ENCODE assay signal across 12 mouse cellular contexts in the genomic region with DNA sequence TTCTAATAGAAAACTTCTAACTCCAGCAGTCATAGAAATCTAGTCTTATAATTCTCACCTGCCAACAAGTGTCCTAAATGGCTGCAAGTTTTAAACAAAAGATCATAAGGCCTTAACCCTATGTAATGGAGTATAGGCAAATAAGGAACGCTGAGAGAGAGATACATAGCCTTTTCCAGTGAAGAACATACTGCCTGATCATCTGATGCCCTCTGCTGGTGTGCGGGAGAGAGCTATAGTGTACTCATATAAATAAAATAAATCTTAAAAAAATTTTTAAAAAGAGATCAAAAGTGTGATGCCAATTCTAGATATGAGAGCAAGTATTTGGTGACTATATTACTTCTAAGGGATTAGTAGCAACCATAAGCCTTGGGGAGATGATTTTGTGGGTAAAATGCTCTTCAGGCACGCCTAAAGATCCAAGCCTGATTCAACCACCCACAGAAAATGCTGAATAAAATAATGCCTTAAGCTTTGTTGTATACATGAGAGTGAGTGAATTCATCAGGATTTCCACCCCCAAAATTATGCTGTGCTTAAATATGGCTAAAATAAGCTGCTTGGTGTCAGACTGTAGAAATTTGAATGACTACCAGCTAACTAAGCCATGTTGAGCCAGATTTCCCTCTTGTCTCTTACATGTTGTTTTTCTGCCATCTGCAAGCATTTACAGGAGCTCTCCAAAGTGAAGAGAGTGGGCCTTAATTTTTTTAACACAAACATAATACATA.
DNase-seq lines count a peak whose midpoint lies in the region; ATAC-seq and TF ChIP-seq lines count a peak whose summit lies in the region.
"Had no signal": no experiment of that assay in that cellular context is flagged by ENCODE, and none has a peak within 500 bp of the region (broad histone marks: within the 10 kb centered on the region; RNA-seq: fewer than 3 reads in every experiment).

No protein-coding gene starts in this region.

- 62% methylated on average over 3 of the region's 3 CpGs for WGBS in kidney, postnatal 0 days
- WGBS in forebrain, embryonic 14.5 days: 62% methylated on average over 3 of the region's 3 CpGs
- WGBS in midbrain, embryonic 10.5 days: 63% methylated on average over 3 of the region's 3 CpGs
- WGBS in kidney, embryonic 15.5 days: 51% methylated on average over 3 of the region's 3 CpGs

- ATAC-seq in kidney, postnatal 0 days (replicated peaks; ENCODE audit: low FRiP score, low read depth): no peak
- ATAC-seq in forebrain, embryonic 14.5 days: peak; percentile 43; the same call in 1 of the 2 replicates
- ATAC-seq in CD4-positive, CD25-positive, alpha-beta regulatory T cell, adult 4 months: no peak
- no peak for ATAC-seq in kidney, embryonic 15.5 days (replicated peaks; ENCODE audit: low FRiP score)

- H3K9ac ChIP-seq in kidney, postnatal 0 days (ENCODE audit: low read depth, low read length): no peak overlapping the region
- no peak overlapping the region for H3K9ac ChIP-seq in forebrain, embryonic 14.5 days (ENCODE audit: low read length)
- no peak overlapping the region for H3K9ac ChIP-seq in kidney, embryonic 15.5 days
- H3K9ac ChIP-seq: limb, embryonic 15.5 days had no signal

- H3K27ac ChIP-seq in kidney, postnatal 0 days: no peak overlapping the region
- H3K27ac ChIP-seq in forebrain, embryonic 14.5 days (ENCODE audit: low read depth, low read length): no peak overlapping the region
- no peak overlapping the region for H3K27ac ChIP-seq in midbrain, embryonic 10.5 days (replicated peaks)
- H3K27ac ChIP-seq in kidney, embryonic 15.5 days: no peak overlapping the region
- H3K27ac ChIP-seq: limb, embryonic 15.5 days; macrophage had no signal

- H3K4me1 ChIP-seq in kidney, postnatal 0 days (replicated peaks; ENCODE audit: insufficient read depth, low read length): no peaks in the 10 kb centered on the region
- peaks cover 5% of the 10 kb centered on the region; the same call in 1 of the 2 replicates for H3K4me1 ChIP-seq in forebrain, embryonic 14.5 days (ENCODE audit: control insufficient read depth, insufficient read depth, low read length)
- H3K4me1 ChIP-seq in midbrain, embryonic 10.5 days: 0 out of 2 replicates have a peak, but pooled peaks cover 3% of the 10 kb centered on the region
- H3K4me1 ChIP-seq in kidney, embryonic 15.5 days: no peaks in the 10 kb centered on the region
- H3K4me1 ChIP-seq: limb, embryonic 15.5 days had no signal

- H3K4me2 ChIP-seq in kidney, postnatal 0 days (ENCODE audit: low read length): no peak overlapping the region
- no peak overlapping the region for H3K4me2 ChIP-seq in forebrain, embryonic 14.5 days (ENCODE audit: low read length)
- no peak overlapping the region for H3K4me2 ChIP-seq in kidney, embryonic 15.5 days
- H3K4me2 ChIP-seq: limb, embryonic 15.5 days had no signal

- TF ChIP-seq CTCF in kidney, postnatal 0 days (IDR thresholded peaks at IDR 0.05; ENCODE audit: low read depth): peak; percentile 53

- no peaks in the 10 kb centered on the region for H3K36me3 ChIP-seq in kidney, postnatal 0 days (ENCODE audit: insufficient read depth, low read length)
- H3K36me3 ChIP-seq in forebrain, embryonic 14.5 days (ENCODE audit: control insufficient read depth, insufficient read depth, low read length): no peaks in the 10 kb centered on the region
- H3K36me3 ChIP-seq in midbrain, embryonic 10.5 days: no peaks in the 10 kb centered on the region
- H3K36me3 ChIP-seq in kidney, embryonic 15.5 days: no peaks in the 10 kb centered on the region
- H3K36me3 ChIP-seq: limb, embryonic 15.5 days had no signal

- no peaks in the 10 kb centered on the region for H3K27me3 ChIP-seq in kidney, postnatal 0 days (ENCODE audit: insufficient read depth, low read length)
- no peaks in the 10 kb centered on the region for H3K27me3 ChIP-seq in forebrain, embryonic 14.5 days (replicated peaks; ENCODE audit: control insufficient read depth, insufficient read depth, low read length)
- no peaks in the 10 kb centered on the region for H3K27me3 ChIP-seq in midbrain, embryonic 10.5 days (ENCODE audit: low read depth, poor library complexity, severe bottlenecking)
- H3K27me3 ChIP-seq in kidney, embryonic 15.5 days: no peaks in the 10 kb centered on the region; the same call in 1 of the 2 replicates
- H3K27me3 ChIP-seq: limb, embryonic 15.5 days had no signal

- DNase-seq in kidney, postnatal 0 days (ENCODE audit: low spot score): peak; percentile 56
- DNase-seq in kidney, adult 8-10 months: no peak
- DNase-seq in right cerebral cortex, adult 18-20 months: peak; percentile 9
- no peak for DNase-seq in right cerebral cortex, postnatal 25 days
- DNase-seq in forebrain, embryonic 14.5 days (ENCODE audit: low spot score): peak; percentile 44
- no peak for DNase-seq in midbrain, embryonic 10.5 days (ENCODE audit: low spot score)
- DNase-seq: cerebellum, adult 18-20 months; heart, postnatal 36 days had no signal

- no peak overlapping the region for H3K4me3 ChIP-seq in kidney, postnatal 0 days (replicated peaks; ENCODE audit: low read depth, low read length)
- H3K4me3 ChIP-seq in forebrain, embryonic 14.5 days (ENCODE audit: low read depth, low read length): no peak overlapping the region
- no peak overlapping the region for H3K4me3 ChIP-seq in midbrain, embryonic 10.5 days
- H3K4me3 ChIP-seq in kidney, embryonic 15.5 days (replicated peaks): no peak overlapping the region
- H3K4me3 ChIP-seq: limb, embryonic 15.5 days had no signal

- no peaks in the 10 kb centered on the region for H3K9me3 ChIP-seq in kidney, postnatal 0 days (replicated peaks; ENCODE audit: low read length)
- H3K9me3 ChIP-seq in forebrain, embryonic 14.5 days (replicated peaks; ENCODE audit: control insufficient read depth, low read length): no peaks in the 10 kb centered on the region
- no peaks in the 10 kb centered on the region for H3K9me3 ChIP-seq in midbrain, embryonic 10.5 days (replicated peaks)
- H3K9me3 ChIP-seq in kidney, embryonic 15.5 days (replicated peaks): no peaks in the 10 kb centered on the region
- H3K9me3 ChIP-seq: limb, embryonic 15.5 days had no signal

Comparison
In these comparisons a context has a peak if more than half of its experiments do, and no peak if none do; other contexts are left out.
1. DNase-seq: peak in kidney, postnatal 0 days (single experiment), right cerebral cortex, adult 18-20 months (single experiment) and forebrain, embryonic 14.5 days (single experiment); none in kidney, adult 8-10 months (0 of 2), right cerebral cortex, postnatal 25 days (single experiment) and midbrain, embryonic 10.5 days (single experiment).